Mouse (Mus musculus): ENCODE data around the gene Ank2. TPM values are rescaled to one million over a fixed set of nuclear protein-coding genes. Genes with fewer than 3 reads are reported as not detected.

Gene Ank2
- polyA plus RNA-seq, 1 experiment = 1.1 TPM

DNA sequence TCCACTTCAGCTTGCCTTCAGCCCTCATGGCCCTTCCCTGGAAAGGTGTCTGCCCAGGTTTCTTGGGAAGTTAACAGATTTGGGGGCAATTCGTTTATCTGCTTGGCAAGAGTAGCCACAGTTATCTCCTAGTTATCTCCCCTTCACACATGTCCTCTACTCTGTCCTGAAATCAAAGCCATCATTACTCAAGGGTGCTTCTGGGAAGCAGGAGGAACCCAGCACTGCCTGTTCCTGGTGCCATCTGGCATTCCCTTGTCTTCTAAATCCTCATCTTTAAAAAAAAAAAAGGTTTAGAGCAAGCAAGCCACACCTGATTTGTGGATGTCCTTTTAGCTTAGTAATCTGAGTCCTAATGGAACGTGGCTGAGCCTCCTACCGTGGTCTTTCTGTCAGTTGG lies 335.4 kb downstream of the Ank2 start:
- 46% methylated on average over 3 of the region's 3 CpGs for WGBS
- TF ChIP-seq CTCF (IDR thresholded peaks at IDR 0.05; ENCODE audit: extremely low read depth, insufficient read length, insufficient replicate concordance, low read depth, low read length) (no peak), POLR2A (IDR thresholded peaks at IDR 0.05; ENCODE audit: low read depth, low read length) (no peak)
- no peaks in the 10 kb centered on the region for H3K4me1 ChIP-seq (ENCODE audit: control insufficient read depth, insufficient read depth, insufficient read length, low read length)
- H3K27ac ChIP-seq (ENCODE audit: insufficient read depth, low read depth, low read length) = no peak overlapping the region
- H3K27me3 ChIP-seq (ENCODE audit: control insufficient read depth, insufficient read depth, low read length) = peaks cover 10% of the 10 kb centered on the region
- no peaks in the 10 kb centered on the region for H3K36me3 ChIP-seq (ENCODE audit: control insufficient read depth, insufficient read depth, low read length)
- H3K4me3 ChIP-seq (ENCODE audit: low read depth, low read length) = no peak overlapping the region

DNA sequence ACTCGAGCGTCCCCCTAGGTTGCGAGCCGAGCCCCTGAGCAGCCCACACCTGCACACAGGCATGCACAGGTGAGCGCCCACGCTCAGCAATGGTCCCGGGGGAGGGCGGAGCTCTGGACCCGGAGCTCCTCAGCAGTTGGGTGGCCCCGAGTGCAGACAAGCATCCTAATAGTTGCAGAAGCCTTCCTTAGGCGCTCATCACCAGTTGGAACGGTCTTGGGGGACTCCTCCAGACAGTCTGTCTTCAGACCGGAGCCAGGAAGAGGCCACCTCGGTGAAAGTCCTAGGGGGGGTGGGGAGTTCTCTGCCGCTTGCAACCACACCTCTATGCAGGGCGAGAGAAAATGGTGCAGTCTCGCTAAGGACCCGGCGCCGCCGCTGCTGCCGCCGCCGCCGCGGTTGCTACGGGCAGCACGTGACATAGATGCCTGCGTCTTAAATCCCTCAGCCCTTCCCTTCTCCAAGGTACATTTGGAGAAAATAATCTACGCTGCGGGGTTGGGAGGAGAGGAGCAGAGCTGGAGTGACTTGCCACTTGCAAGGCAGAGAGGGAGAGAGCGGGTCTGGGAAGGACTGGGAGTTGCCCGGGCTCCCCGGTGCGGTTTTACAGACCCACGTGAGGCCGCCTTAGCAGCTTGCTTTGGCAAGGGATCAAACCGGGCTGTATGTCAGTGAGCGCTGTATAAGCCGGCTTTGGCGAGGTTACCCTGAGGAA lies 337.0 kb downstream of the Ank2 start:
- TF ChIP-seq POLR2A (IDR thresholded peaks at IDR 0.05; ENCODE audit: low read depth, low read length) = no peak
- TF ChIP-seq CTCF (IDR thresholded peaks at IDR 0.05; ENCODE audit: extremely low read depth, insufficient read length, insufficient replicate concordance, low read depth, low read length) = no peak
- Histone ChIP-seq H3K4me3 (ENCODE audit: low read depth, low read length) (peak overlapping the region; percentile 55), H3K27me3 (ENCODE audit: control insufficient read depth, insufficient read depth, low read length) (peaks cover 10% of the 10 kb centered on the region), H3K27ac (ENCODE audit: insufficient read depth, low read depth, low read length) (no peak overlapping the region), H3K36me3 (ENCODE audit: control insufficient read depth, insufficient read depth, low read length) (no peaks in the 10 kb centered on the region), H3K4me1 (ENCODE audit: control insufficient read depth, insufficient read depth, insufficient read length, low read length) (no peaks in the 10 kb centered on the region)
- under 1% methylated on average over 41 of the region's 41 CpGs for WGBS

DNA sequence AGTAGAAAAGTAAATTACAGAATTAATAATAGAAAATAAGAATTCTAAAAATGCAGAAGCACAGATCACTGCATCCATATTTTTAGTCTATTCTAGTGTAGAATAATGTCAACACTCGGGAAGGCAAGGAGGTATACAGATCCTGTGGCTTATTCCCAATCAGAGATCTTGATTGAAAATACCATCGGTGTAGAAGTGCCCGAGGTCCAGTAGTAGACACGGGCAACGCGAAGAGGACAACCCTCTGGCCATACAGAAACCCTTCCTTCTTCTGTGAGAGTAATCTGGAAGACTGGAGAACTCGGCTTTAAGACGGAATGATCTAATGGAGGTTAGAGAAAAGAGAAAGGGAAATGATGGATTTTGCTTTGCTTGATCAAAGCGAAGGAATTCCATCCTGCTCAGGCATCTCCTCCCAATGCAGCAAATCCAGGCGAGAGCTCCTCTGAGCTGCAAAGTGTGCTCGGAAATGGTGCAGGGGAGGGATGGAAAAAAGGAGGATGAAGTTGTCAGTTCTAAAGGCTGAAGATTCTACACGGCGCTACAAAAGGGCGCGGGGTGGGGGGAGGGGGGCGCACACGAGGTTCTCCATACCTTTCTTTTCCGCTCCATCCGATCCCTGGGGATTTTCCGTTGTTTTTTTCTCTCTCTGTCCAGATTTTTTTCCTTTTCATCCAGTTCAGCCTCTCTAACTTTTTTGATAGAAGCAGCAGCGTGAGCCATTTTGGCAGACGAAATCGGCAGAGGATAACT lies 337.9 kb downstream of the Ank2 start:
- Histone ChIP-seq H3K36me3 (ENCODE audit: control insufficient read depth, insufficient read depth, low read length) (no peaks in the 10 kb centered on the region), H3K4me1 (ENCODE audit: control insufficient read depth, insufficient read depth, insufficient read length, low read length) (no peaks in the 10 kb centered on the region), H3K27me3 (ENCODE audit: control insufficient read depth, insufficient read depth, low read length) (peaks cover 10% of the 10 kb centered on the region), H3K4me3 (ENCODE audit: low read depth, low read length) (0 out of 2 replicates have a peak overlapping the region, but pooled peaks have one; percentile 3), H3K27ac (ENCODE audit: insufficient read depth, low read depth, low read length) (no peak overlapping the region)
- whole genome bisulfite sequencing = 8% methylated on average over 23 of the region's 23 CpGs
- TF ChIP-seq POLR2A (IDR thresholded peaks at IDR 0.05; ENCODE audit: low read depth, low read length) (no peak), CTCF (IDR thresholded peaks at IDR 0.05; ENCODE audit: extremely low read depth, insufficient read length, insufficient replicate concordance, low read depth, low read length) (no peak)

DNA sequence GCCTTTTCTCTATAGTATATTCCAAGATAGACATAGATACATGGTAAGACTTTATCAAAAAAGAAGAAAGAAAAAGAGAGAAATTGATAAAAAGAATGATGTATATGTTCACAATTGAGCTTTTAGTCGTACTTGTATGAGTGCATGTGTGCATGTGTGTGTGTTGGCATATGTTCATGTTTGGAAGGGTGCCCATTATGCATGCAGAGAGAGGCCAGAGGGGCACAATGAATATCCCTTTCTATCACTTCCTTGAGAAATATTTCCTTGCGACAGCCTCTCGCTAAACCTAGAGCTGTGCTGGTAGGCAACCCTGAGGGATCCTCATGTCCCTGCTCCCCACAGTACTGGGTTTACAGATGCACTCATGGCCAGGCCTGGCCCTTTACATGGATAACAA lies 341.4 kb downstream of the Ank2 start:
- 77% methylated on average over 3 of the region's 3 CpGs for WGBS
- Histone ChIP-seq H3K4me1 (ENCODE audit: control insufficient read depth, insufficient read depth, insufficient read length, low read length) (no peaks in the 10 kb centered on the region), H3K27ac (ENCODE audit: insufficient read depth, low read depth, low read length) (no peak overlapping the region), H3K27me3 (ENCODE audit: control insufficient read depth, insufficient read depth, low read length) (peaks cover 10% of the 10 kb centered on the region), H3K36me3 (ENCODE audit: control insufficient read depth, insufficient read depth, low read length) (no peaks in the 10 kb centered on the region), H3K4me3 (ENCODE audit: low read depth, low read length) (no peak overlapping the region)
- no peak for TF ChIP-seq POLR2A (IDR thresholded peaks at IDR 0.05; ENCODE audit: low read depth, low read length)
- no peak for TF ChIP-seq CTCF (IDR thresholded peaks at IDR 0.05; ENCODE audit: extremely low read depth, insufficient read length, insufficient replicate concordance, low read depth, low read length)

DNA sequence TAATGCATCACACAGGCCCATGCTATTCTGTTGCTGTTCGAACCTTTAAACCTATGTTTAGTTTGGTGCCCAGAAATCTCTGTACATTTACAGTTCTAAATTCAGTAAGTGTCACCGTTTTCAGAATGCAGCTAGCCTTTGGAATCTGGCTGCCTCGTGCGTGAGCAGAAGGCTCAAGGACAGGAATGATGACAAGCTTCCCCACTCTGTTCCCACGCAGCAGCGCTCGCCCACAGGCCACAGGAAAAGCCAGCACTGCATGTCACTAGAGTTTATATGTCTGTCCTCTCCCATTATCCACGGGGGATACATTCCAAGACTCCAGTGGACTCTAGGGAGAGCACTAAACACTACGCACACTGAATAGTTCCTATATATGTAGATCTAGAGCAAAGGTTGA lies 343.1 kb downstream of the Ank2 start:
- H3K27ac ChIP-seq (ENCODE audit: insufficient read depth, low read depth, low read length) = no peak overlapping the region
- H3K27me3 ChIP-seq (ENCODE audit: control insufficient read depth, insufficient read depth, low read length) = no peaks in the 10 kb centered on the region; the same call in 1 of the 2 replicates
- H3K4me3 ChIP-seq (ENCODE audit: low read depth, low read length) = no peak overlapping the region
- no peaks in the 10 kb centered on the region for H3K4me1 ChIP-seq (ENCODE audit: control insufficient read depth, insufficient read depth, insufficient read length, low read length)
- TF ChIP-seq CTCF (IDR thresholded peaks at IDR 0.05; ENCODE audit: extremely low read depth, insufficient read length, insufficient replicate concordance, low read depth, low read length) (no peak), POLR2A (IDR thresholded peaks at IDR 0.05; ENCODE audit: low read depth, low read length) (no peak)
- 81% methylated on average over 9 of the region's 9 CpGs for WGBS
- H3K36me3 ChIP-seq (ENCODE audit: control insufficient read depth, insufficient read depth, low read length) = no peaks in the 10 kb centered on the region

DNA sequence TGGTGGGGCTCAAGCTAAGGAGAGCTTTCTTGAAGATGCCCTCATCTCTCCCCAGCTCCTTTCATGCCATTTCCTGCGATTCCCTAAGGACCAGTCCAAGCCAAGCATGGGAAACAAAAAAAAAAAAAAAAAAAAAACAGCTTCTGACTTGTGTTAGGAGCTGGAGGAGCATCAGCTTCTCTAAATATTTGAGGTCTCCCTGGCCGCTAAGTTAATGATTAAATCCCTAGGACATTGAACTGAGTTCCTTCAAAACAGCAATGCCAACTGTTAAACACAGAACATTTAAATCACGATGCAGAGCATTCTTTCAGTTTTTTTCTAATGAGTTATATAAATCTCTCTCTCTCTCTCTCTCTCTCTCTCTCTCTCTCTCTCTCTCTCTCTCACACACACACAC lies 345.3 kb downstream of the Ank2 start:
- Histone ChIP-seq H3K27me3 (ENCODE audit: control insufficient read depth, insufficient read depth, low read length) (no peaks in the 10 kb centered on the region), H3K36me3 (ENCODE audit: control insufficient read depth, insufficient read depth, low read length) (no peaks in the 10 kb centered on the region), H3K4me3 (ENCODE audit: low read depth, low read length) (no peak overlapping the region), H3K27ac (ENCODE audit: insufficient read depth, low read depth, low read length) (no peak overlapping the region), H3K4me1 (ENCODE audit: control insufficient read depth, insufficient read depth, insufficient read length, low read length) (no peaks in the 10 kb centered on the region)
- WGBS = 24% methylated on average over 3 of the region's 3 CpGs
- no peak for TF ChIP-seq POLR2A (IDR thresholded peaks at IDR 0.05; ENCODE audit: low read depth, low read length)
- no peak for TF ChIP-seq CTCF (IDR thresholded peaks at IDR 0.05; ENCODE audit: extremely low read depth, insufficient read length, insufficient replicate concordance, low read depth, low read length)

DNA sequence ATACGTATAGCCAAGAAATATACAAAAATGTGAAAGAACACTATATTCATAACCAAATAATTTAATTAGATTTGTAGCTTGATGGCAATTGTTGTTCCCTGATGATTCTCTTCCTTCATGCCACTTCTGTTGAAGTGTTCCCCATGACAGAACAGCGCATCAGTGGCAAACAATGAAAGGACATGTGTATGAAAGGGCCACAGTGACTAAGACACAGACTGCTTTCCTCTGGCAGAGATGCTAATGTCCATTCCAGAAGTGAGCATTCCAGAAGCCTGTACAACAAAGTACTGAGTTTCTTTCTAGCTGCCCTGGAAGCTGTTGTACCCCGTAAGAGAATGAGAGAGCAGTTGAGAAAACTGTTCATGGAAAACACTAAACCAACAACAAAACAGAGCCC lies 345.7 kb downstream of the Ank2 start:
- Histone ChIP-seq H3K36me3 (ENCODE audit: control insufficient read depth, insufficient read depth, low read length) (no peaks in the 10 kb centered on the region), H3K4me3 (ENCODE audit: low read depth, low read length) (no peak overlapping the region), H3K27ac (ENCODE audit: insufficient read depth, low read depth, low read length) (no peak overlapping the region), H3K4me1 (ENCODE audit: control insufficient read depth, insufficient read depth, insufficient read length, low read length) (no peaks in the 10 kb centered on the region), H3K27me3 (ENCODE audit: control insufficient read depth, insufficient read depth, low read length) (no peaks in the 10 kb centered on the region)
- TF ChIP-seq CTCF (IDR thresholded peaks at IDR 0.05; ENCODE audit: extremely low read depth, insufficient read length, insufficient replicate concordance, low read depth, low read length) (no peak), POLR2A (IDR thresholded peaks at IDR 0.05; ENCODE audit: low read depth, low read length) (no peak)
- WGBS = 89% methylated on average over 3 of the region's 3 CpGs

Measured in small intestine, adult 2 months (tissue).